Mouse (Mus musculus): ENCODE data around the gene Ifnb1. TPM values are rescaled to one million over a fixed set of nuclear protein-coding genes. Genes with fewer than 3 reads are reported as not detected.

Gene Ifnb1
- total and polyA plus RNA-seq, 3 experiments: not detected

DNA sequence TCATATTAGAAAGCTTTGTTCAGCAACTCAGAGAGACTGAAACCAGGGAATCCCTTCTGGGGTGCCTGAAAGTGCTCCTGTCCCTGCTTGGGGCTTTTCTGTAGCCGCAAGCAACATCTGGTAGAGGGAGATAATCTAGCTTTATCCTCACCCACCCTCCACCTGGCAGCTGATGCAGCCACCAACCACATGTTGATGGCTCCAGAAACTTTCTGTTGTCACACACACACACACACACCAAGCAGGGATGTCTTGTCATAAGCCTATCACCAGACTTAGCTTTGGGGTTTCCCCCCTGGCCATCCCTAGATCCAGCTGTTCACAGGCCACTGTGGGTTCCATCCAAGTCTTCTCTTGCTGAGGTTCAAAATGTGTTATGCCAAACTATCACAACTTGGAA lies 13.2 kb upstream of the Ifnb1 start:
- no peak overlapping the region for H3K4me3 ChIP-seq (ENCODE audit: control insufficient read depth in 1 of 2, insufficient read depth in 1 of 2, low read depth in 2 of 2, low read length in 2 of 2)
- no peak overlapping the region for H3K27ac ChIP-seq (ENCODE audit: control insufficient read depth, low read depth, low read length)
- no peaks in the 10 kb centered on the region for H3K79me2 ChIP-seq (ENCODE audit: control insufficient read depth, insufficient read depth, low read length, poor library complexity)
- H3K4me1 ChIP-seq (ENCODE audit: control insufficient read depth in 1 of 2, insufficient read depth in 2 of 2, low read length in 2 of 2): no peaks in the 10 kb centered on the region
- TF ChIP-seq TAL1 (IDR thresholded peaks at IDR 0.05; ENCODE audit: low read length) (peak; percentile 45), ZMIZ1 (IDR thresholded peaks at IDR 0.05; ENCODE audit: low read depth, low read length) (no peak), ELF1 (IDR thresholded peaks at IDR 0.05; ENCODE audit: low read depth, low read length) (no peak), TCF12 (IDR thresholded peaks at IDR 0.05; ENCODE audit: low read depth, low read length) (0 out of 2 replicates have a peak, but pooled peaks have one; percentile 34), MYC (IDR thresholded peaks at IDR 0.05; ENCODE audit: low read depth, low read length) (no peak), TBP (IDR thresholded peaks at IDR 0.05; ENCODE audit: low read depth, low read length) (no peak), MAZ (IDR thresholded peaks at IDR 0.05; ENCODE audit: low read depth, low read length) (no peak), MAX (IDR thresholded peaks at IDR 0.05; ENCODE audit: low read length) (no peak)
- H3K27me3 ChIP-seq (ENCODE audit: control insufficient read depth in 1 of 2, insufficient read depth in 2 of 2, low read length in 2 of 2): no peaks in the 10 kb centered on the region; a peak in 1 of 4 replicates
- no peak overlapping the region for H3K9ac ChIP-seq (ENCODE audit: control insufficient read depth, low read depth, low read length, poor library complexity, severe bottlenecking)
- DNase-seq (ENCODE audit: low read depth, low spot score): peak; percentile 22
- H3K9me3 ChIP-seq (replicated peaks; ENCODE audit: insufficient read depth, low read length): no peaks in the 10 kb centered on the region
- H3K36me3 ChIP-seq (ENCODE audit: control insufficient read depth in 1 of 2, insufficient read depth in 2 of 2, low read length in 2 of 2): no peaks in the 10 kb centered on the region

DNA sequence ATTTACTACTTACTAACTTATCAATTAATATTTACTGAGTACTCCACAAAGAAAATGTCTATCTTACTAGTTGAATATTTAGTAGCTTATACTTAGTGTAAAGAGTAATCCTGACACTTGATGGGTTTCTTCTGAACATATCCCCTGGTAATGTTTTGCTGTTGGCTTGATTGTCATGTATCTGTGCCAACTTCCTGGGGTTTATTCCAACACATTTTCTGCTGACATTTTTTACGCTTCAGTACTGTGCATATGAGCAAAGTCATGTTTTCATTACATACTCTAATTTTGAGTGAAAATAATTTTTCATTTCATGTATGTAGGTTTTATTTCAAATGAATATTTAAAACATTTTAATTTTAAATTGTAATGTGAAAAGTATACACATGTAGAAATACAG lies 12.3 kb upstream of the Ifnb1 start:
- TF ChIP-seq POLR2AphosphoS5 (IDR thresholded peaks at IDR 0.05; ENCODE audit: borderline replicate concordance, low read depth, low read length): no peak
- TF ChIP-seq ZMIZ1 (IDR thresholded peaks at IDR 0.05; ENCODE audit: low read depth, low read length): no peak
- TF ChIP-seq TBP (IDR thresholded peaks at IDR 0.05; ENCODE audit: low read depth, low read length): no peak
- no peak for TF ChIP-seq ELF1 (IDR thresholded peaks at IDR 0.05; ENCODE audit: low read depth, low read length)
- TF ChIP-seq POLR2AphosphoS2 (IDR thresholded peaks at IDR 0.05; ENCODE audit: low read length): no peak
- TF ChIP-seq SIN3A (IDR thresholded peaks at IDR 0.05; ENCODE audit: low read length): no peak
- no peak for TF ChIP-seq MYB (IDR thresholded peaks at IDR 0.05; ENCODE audit: low read depth, low read length)
- TF ChIP-seq GABPA (IDR thresholded peaks at IDR 0.05; ENCODE audit: low read depth, low read length): no peak
- no peak for TF ChIP-seq BHLHE40 (IDR thresholded peaks at IDR 0.05; ENCODE audit: borderline replicate concordance, low read depth, low read length)
- TF ChIP-seq MEF2A (IDR thresholded peaks at IDR 0.05; ENCODE audit: extremely low read depth, insufficient replicate concordance, low read depth, low read length, poor library complexity, severe bottlenecking): no peak
- TF ChIP-seq RAD21 (IDR thresholded peaks at IDR 0.05; ENCODE audit: low read depth, low read length): no peak
- no peak for TF ChIP-seq EP300 (IDR thresholded peaks at IDR 0.05; ENCODE audit: low read depth in 1 of 2, low read length in 2 of 2)
- no peak for TF ChIP-seq ZKSCAN1 (IDR thresholded peaks at IDR 0.05; ENCODE audit: low read depth, low read length)
- no peak for TF ChIP-seq HCFC1 (IDR thresholded peaks at IDR 0.05; ENCODE audit: low read depth, low read length)
- no peak for TF ChIP-seq ZC3H11A (IDR thresholded peaks at IDR 0.05; ENCODE audit: low read depth, low read length)
- no peak for TF ChIP-seq MYC (IDR thresholded peaks at IDR 0.05; ENCODE audit: low read depth, low read length)
- TF ChIP-seq CHD2 (IDR thresholded peaks at IDR 0.05; ENCODE audit: low read length): no peak
- no peak for TF ChIP-seq UBTF (IDR thresholded peaks at IDR 0.05; ENCODE audit: borderline replicate concordance, insufficient read depth, low read depth, low read length)
- TF ChIP-seq GATA1 (IDR thresholded peaks at IDR 0.05; ENCODE audit: low read depth, low read length): no peak
- DNase-seq (ENCODE audit: low read depth, low spot score): no peak
- no peak overlapping the region for H3K4me3 ChIP-seq (ENCODE audit: control insufficient read depth in 1 of 2, insufficient read depth in 1 of 2, low read depth in 2 of 2, low read length in 2 of 2)
- no peaks in the 10 kb centered on the region for H3K79me2 ChIP-seq (ENCODE audit: control insufficient read depth, insufficient read depth, low read length, poor library complexity)
- no peak overlapping the region for H3K27ac ChIP-seq (ENCODE audit: control insufficient read depth, low read depth, low read length)
- H3K9ac ChIP-seq (ENCODE audit: control insufficient read depth, low read depth, low read length, poor library complexity, severe bottlenecking): no peak overlapping the region
- H3K9me3 ChIP-seq (replicated peaks; ENCODE audit: insufficient read depth, low read length): no peaks in the 10 kb centered on the region
- no peaks in the 10 kb centered on the region for H3K4me1 ChIP-seq (ENCODE audit: control insufficient read depth in 1 of 2, insufficient read depth in 2 of 2, low read length in 2 of 2)
- H3K27me3 ChIP-seq (ENCODE audit: control insufficient read depth in 1 of 2, insufficient read depth in 2 of 2, low read length in 2 of 2): no peaks in the 10 kb centered on the region; a peak in 1 of 4 replicates
- H3K36me3 ChIP-seq (ENCODE audit: control insufficient read depth in 1 of 2, insufficient read depth in 2 of 2, low read length in 2 of 2): no peaks in the 10 kb centered on the region

Data from MEL (cell line).